Comparison of ENCODE assay signal across 15 mouse cellular contexts in genomic region chr2:165559506-165560235, GRCm38 (mm10). TPM values are rescaled to one million over a fixed set of nuclear protein-coding genes. Genes with fewer than 3 reads are reported as not detected.
A peak's percentile ranks its signal among the peaks of the same experiment; 100 is the strongest.
DNase-seq lines count a peak whose midpoint lies in the region; ATAC-seq and TF ChIP-seq lines count a peak whose summit lies in the region.
"Had no signal": no experiment of that assay in that cellular context is flagged by ENCODE, and none has a peak within 500 bp of the region (broad histone marks: within the 10 kb centered on the region; RNA-seq: fewer than 3 reads in every experiment).

No protein-coding gene starts in this region.

- H3K4me3 ChIP-seq in kidney, embryonic 14.5 days (ENCODE audit: low read length), result no peak overlapping the region
- H3K4me3 ChIP-seq in kidney, postnatal 0 days (replicated peaks; ENCODE audit: low read depth, low read length), result no peak overlapping the region
- no peak overlapping the region for H3K4me3 ChIP-seq in midbrain, embryonic 16.5 days (ENCODE audit: low read depth, low read length)
- H3K4me3 ChIP-seq: heart, embryonic 15.5 days; liver, embryonic 12.5 days; midbrain, embryonic 13.5 days had no signal

- H3K9ac ChIP-seq in kidney, embryonic 14.5 days (ENCODE audit: low read depth, low read length), result no peak overlapping the region
- H3K9ac ChIP-seq in kidney, postnatal 0 days (ENCODE audit: low read depth, low read length), result no peak overlapping the region
- no peak overlapping the region for H3K9ac ChIP-seq in midbrain, embryonic 16.5 days (ENCODE audit: low read depth, low read length)
- H3K9ac ChIP-seq: heart, embryonic 15.5 days; liver, embryonic 12.5 days; midbrain, embryonic 13.5 days had no signal

- H3K4me1 ChIP-seq in kidney, embryonic 14.5 days (ENCODE audit: control insufficient read depth, insufficient read depth, low read length), result 0 out of 2 replicates have a peak, but pooled peaks cover 13% of the 10 kb centered on the region
- 0 out of 2 replicates have a peak, but pooled peaks cover 4% of the 10 kb centered on the region for H3K4me1 ChIP-seq in kidney, postnatal 0 days (replicated peaks; ENCODE audit: insufficient read depth, low read length)
- peaks cover 9% of the 10 kb centered on the region; the same call in 1 of the 2 replicates for H3K4me1 ChIP-seq in midbrain, embryonic 16.5 days (ENCODE audit: control insufficient read depth, insufficient read depth, low read length)

- POLR2A ChIA-PET in Patski (lab: Charles Lee), result no interaction called here

- no peaks in the 10 kb centered on the region for H3K9me3 ChIP-seq in kidney, embryonic 14.5 days (ENCODE audit: control insufficient read depth, low read length)
- H3K9me3 ChIP-seq in kidney, postnatal 0 days (replicated peaks; ENCODE audit: low read length), result no peaks in the 10 kb centered on the region
- no peaks in the 10 kb centered on the region for H3K9me3 ChIP-seq in midbrain, embryonic 16.5 days (replicated peaks; ENCODE audit: control insufficient read depth, low read length, poor library complexity, severe bottlenecking)
- H3K9me3 ChIP-seq: heart, embryonic 15.5 days; liver, embryonic 12.5 days; midbrain, embryonic 13.5 days had no signal

- DNase-seq in kidney, adult 18-20 months, result no peak
- DNase-seq in 3134 (ENCODE audit: extremely low read depth, insufficient read length, low spot score) (peak; percentile 33), Patski (ENCODE audit: low read depth, low spot score) (peak; percentile 72)
- peak; percentile 77 for DNase-seq in kidney, postnatal 0 days (ENCODE audit: low spot score)
- DNase-seq in cerebellum, adult 11-12 months, result no peak
- DNase-seq: adrenal gland, postnatal 36 days; cerebellum, postnatal 25 days; thymus, postnatal 36 days had no signal

- peaks cover 12% of the 10 kb centered on the region for H3K27me3 ChIP-seq in kidney, embryonic 14.5 days (ENCODE audit: control insufficient read depth, insufficient read depth, low read length)
- H3K27me3 ChIP-seq in Patski, result no peaks in the 10 kb centered on the region
- H3K27me3 ChIP-seq in kidney, postnatal 0 days (ENCODE audit: insufficient read depth, low read length), result no peaks in the 10 kb centered on the region
- peaks cover 3% of the 10 kb centered on the region; the same call in 1 of the 2 replicates for H3K27me3 ChIP-seq in midbrain, embryonic 16.5 days (ENCODE audit: control insufficient read depth, insufficient read depth, low read depth, low read length)

- in situ Hi-C loops in Patski (cut with MboI; ENCODE audit: low pct_unique_long_range_greater_than_20kb), result no loop called here

- TF ChIP-seq CTCF in Patski (IDR thresholded peaks at IDR 0.05), result no peak
- no peak for TF ChIP-seq CTCF in kidney, postnatal 0 days (IDR thresholded peaks at IDR 0.05; ENCODE audit: low read depth)

- CTCF ChIA-PET in Patski (lab: Charles Lee), result no interaction called here

- peak; percentile 62 for ATAC-seq in kidney, embryonic 14.5 days (ENCODE audit: low FRiP score, low TSS enrichment)
- ATAC-seq in Patski, result peak; percentile 45
- ATAC-seq in kidney, postnatal 0 days (replicated peaks; ENCODE audit: low FRiP score, low read depth), result peak; percentile 75
- no peak for ATAC-seq in midbrain, embryonic 16.5 days
- ATAC-seq: activated CD4-positive, CD25-positive, alpha-beta regulatory T cell, adult 4 months; forebrain, embryonic 16.5 days; liver, embryonic 12.5 days; midbrain, embryonic 13.5 days had no signal

- H3K4me2 ChIP-seq in kidney, embryonic 14.5 days (replicated peaks; ENCODE audit: low read depth, low read length), result no peak overlapping the region
- H3K4me2 ChIP-seq in kidney, postnatal 0 days (ENCODE audit: low read length), result no peak overlapping the region
- no peak overlapping the region for H3K4me2 ChIP-seq in midbrain, embryonic 16.5 days (ENCODE audit: low read length)
- H3K4me2 ChIP-seq: heart, embryonic 15.5 days; liver, embryonic 12.5 days; midbrain, embryonic 13.5 days had no signal

- no peaks in the 10 kb centered on the region for H3K36me3 ChIP-seq in kidney, embryonic 14.5 days (ENCODE audit: control insufficient read depth, insufficient read depth, low read length)
- H3K36me3 ChIP-seq in kidney, postnatal 0 days (ENCODE audit: insufficient read depth, low read length), result no peaks in the 10 kb centered on the region
- no peaks in the 10 kb centered on the region for H3K36me3 ChIP-seq in midbrain, embryonic 16.5 days (ENCODE audit: control insufficient read depth, insufficient read depth, low read length)
- H3K36me3 ChIP-seq: heart, embryonic 15.5 days; liver, embryonic 12.5 days; midbrain, embryonic 13.5 days had no signal

- 9% methylated on average over 11 of the region's 11 CpGs for WGBS in kidney, embryonic 14.5 days
- 17% methylated on average over 11 of the region's 11 CpGs for WGBS in kidney, postnatal 0 days
- 25% methylated on average over 11 of the region's 11 CpGs for WGBS in midbrain, embryonic 16.5 days

- H3K27ac ChIP-seq in kidney, embryonic 14.5 days (ENCODE audit: low read depth, low read length), result peak overlapping the region; percentile 37; the same call in 1 of the 2 replicates
- H3K27ac ChIP-seq in kidney, postnatal 0 days, result no peak overlapping the region
- H3K27ac ChIP-seq in midbrain, embryonic 16.5 days (ENCODE audit: low read length), result no peak overlapping the region
- H3K27ac ChIP-seq: heart, embryonic 15.5 days; liver, embryonic 12.5 days; midbrain, embryonic 13.5 days had no signal

RNA-seq across cellular contexts. Expression of gene Eya2, which starts 35.2 kb away (rescaled TPM):
- 7.0 and 10.4 TPM in 2 replicates for polyA plus RNA-seq in kidney, embryonic 14.5 days (2014; fragmentation: Nextera tagmentation; extraction: Ambion mirVana)
- polyA plus RNA-seq in Patski (2021), result 49.2 TPM
- 6.3 and 8.0 TPM in 2 replicates for polyA plus RNA-seq in kidney, postnatal 0 days (2015; fragmentation: Nextera tagmentation; extraction: Ambion mirVana)
- 3.4 and 3.6 TPM in 2 replicates for polyA plus RNA-seq in midbrain, embryonic 16.5 days (2015; fragmentation: Nextera tagmentation; extraction: Ambion mirVana)

RNA-seq across cellular contexts. Expression of gene Slc2a10, which starts 56.1 kb away (rescaled TPM):
- 3.0 and 6.9 TPM in 2 replicates for polyA plus RNA-seq in kidney, embryonic 14.5 days (2014; fragmentation: Nextera tagmentation; extraction: Ambion mirVana)
- polyA plus RNA-seq in Patski (2021), result not detected
- 3.2 and 4.3 TPM in 2 replicates for polyA plus RNA-seq in kidney, postnatal 0 days (2015; fragmentation: Nextera tagmentation; extraction: Ambion mirVana)
- 1.7 and 1.9 TPM in 2 replicates for polyA plus RNA-seq in midbrain, embryonic 16.5 days (2015; fragmentation: Nextera tagmentation; extraction: Ambion mirVana)
- polyA plus RNA-seq: activated CD4-positive, CD25-positive, alpha-beta regulatory T cell, adult 4 months had no signal

Comparison
In these comparisons a context has a peak if more than half of its experiments do, and no peak if none do; other contexts are left out.
1. DNase-seq: peak in 3134 (single experiment), Patski (single experiment) and kidney, postnatal 0 days (single experiment); none in kidney, adult 18-20 months (single experiment) and cerebellum, adult 11-12 months (single experiment).